Mouse (Mus musculus): ENCODE results near the gene Nfix.
A peak's percentile ranks its signal among the peaks of the same experiment; 100 is the strongest.

Nfix gene

DNA sequence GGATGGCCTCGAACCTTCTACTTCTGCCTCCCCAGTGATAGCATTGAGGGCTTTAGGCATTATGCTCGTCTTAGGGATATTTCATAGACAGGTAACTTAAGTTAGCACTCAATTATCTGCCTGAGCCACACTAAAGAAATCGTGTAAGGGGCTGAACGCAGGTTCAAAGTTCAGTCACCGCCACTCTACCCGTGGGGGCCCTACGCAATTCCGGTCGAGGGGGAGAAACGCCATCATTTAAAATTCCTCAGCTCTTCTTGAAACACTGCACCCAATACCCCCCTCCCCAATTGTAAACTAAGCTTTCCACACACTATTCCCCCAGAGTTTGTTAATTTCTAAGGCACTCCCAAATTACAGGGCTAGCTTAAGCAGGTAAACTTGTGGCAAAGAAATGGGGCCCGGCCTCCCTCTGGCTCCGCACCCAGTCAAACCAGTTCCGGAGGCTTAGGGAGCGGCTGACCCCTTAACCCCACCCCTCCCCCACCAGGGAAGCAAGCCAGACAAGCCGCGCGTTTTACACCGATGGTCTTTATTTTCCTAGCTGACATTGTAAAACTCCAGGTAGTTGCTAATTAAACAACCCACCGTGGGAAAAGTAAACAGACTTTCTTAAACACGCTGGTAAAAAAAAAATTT lies 139.2 kb downstream of the Nfix start:
- DNase-seq, result peak; percentile 36

DNA sequence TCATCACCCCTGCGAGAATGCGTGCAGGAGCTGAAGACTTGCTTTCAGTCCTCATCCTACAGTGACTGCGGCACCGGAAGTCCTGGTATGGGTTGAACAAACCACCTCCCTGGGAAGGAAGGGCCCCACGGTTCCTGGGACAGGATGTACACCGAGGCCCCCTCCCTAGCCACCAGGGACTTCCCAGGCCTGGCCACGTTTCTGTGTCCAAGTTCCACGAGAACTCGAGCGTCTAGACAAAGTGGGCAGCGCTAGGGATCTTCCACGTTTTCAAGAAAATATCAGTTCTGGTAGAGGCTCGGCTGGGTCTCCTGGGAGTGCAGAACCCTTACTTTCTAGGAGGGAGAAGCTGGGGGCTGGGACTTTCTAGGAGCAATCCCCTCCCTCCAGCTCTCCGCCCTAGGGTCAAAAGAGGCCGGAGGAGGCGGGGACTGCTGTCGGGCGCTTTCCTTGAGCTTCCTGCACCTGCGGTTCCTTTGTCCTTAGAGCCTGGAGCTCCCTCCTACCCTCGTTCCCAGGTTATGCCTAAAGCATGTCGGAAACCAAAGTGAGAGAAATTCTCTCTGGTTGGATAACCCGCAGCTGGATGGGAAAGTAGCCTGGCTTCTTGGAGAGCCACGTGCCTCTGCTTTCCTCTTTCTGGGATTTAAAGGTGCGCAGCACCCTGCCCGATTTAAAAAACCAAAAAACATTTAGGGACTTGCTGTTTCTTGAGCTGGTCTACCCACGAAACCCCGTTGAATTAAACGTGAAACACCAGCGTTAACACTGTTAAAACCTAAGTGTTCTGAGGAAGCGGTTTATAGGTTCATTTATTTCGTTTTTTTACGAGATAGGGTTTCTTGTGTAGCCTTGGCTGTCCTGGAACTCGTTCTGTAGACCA lies 140.0 kb downstream of the Nfix start:
- DNase-seq, result no peak

DNA sequence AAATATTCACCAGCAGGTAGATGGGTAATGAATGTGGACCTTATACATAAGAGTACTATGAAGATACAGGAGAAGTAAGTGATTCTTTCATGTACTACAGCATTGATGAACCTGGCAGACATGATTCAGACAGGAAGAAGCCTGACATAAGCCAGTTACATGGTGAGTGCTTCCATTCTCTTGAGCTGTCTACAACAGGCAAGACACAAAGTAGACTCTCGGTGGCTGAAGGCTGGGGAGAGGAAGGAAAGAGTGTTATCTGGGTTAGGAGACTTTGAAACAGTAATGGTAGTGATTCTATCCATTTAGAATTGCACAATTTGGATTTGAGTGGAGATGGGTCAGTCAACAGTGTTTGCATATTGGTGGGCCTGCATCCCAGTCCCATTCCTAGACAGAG lies 141.2 kb downstream of the Nfix start:
- no peak for DNase-seq

DNA sequence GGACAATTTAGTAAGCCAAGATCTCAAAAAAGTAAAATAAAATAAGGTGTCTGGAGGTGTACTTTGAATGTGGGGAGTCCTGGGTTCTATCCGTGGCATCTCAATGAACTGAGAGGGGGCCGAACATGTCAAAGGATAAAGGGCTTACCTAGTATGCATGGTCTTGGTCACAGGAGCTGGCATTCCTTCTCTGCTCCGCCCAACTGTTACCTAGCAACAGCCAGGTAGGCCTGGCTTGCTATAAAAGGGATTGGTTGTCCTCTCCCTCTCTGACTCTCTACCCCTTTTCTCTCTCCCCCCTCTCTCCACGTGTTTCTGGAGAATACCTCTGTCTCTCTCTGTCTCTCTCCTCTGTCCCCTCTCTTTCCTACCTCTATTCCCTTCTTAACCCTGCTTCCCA lies 142.5 kb downstream of the Nfix start:
- DNase-seq, result no peak

DNA sequence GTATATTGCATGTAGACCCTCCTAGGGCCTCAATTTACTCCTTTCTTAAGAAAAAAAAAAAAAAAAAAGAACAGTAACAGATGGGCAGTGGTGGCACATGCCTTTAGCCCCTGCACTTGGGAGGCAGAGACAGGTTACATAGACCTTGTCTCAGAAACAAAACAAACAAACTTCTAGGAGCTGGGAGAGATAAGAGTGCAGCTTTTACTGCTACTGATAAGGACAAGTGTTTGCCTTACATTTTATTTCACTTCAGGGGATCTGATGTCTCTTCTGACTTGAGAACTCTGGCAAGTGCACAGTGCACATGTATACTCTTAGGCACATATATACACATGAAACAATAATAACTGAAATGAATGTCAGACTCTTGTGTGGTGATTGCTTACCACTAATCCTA lies 142.9 kb downstream of the Nfix start:
- DNase-seq, result no peak

DNA sequence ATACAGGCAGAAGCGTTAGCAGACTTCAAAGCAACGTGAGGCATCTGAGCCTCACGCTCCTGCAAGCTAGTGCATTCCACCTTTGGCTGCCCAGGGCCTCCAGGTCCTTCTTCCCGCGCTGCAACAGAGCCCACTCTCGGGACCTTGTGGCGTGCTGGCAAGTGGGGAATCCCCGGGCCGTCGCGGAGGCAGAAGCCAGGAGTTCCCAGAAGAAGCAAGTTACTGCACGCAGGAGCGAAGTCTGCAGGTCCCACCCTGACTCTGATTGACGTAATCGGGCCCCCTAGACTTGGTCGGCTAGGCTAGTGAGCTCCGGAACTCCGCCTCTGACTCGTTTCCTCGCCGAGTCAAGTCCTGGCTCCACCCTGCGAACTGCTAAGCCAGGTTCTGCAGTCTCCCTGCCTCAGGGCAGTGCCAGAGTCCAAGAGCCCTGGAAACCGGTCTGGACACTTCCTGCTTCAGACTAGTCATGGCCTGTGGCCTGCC lies 143.5 kb downstream of the Nfix start:
- DNase-seq, result no peak

DNA sequence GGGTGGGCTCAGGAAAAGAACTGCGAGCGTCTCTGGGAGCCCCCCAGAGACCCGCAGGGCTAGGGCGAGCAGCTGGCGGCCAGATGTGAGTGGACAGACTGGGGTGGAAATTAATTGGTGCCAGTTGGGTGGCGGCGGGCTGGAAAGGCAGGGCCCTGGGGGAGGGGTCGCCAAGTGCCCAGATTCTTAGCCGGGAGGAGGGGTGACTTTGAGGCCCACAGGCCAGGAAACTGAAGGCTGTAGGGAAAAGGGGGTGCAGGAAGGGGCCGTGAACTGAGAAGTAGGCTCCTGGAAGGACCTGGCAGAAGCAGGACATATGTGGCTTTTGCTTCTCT lies 144.0 kb downstream of the Nfix start:
- no peak for DNase-seq

DNA sequence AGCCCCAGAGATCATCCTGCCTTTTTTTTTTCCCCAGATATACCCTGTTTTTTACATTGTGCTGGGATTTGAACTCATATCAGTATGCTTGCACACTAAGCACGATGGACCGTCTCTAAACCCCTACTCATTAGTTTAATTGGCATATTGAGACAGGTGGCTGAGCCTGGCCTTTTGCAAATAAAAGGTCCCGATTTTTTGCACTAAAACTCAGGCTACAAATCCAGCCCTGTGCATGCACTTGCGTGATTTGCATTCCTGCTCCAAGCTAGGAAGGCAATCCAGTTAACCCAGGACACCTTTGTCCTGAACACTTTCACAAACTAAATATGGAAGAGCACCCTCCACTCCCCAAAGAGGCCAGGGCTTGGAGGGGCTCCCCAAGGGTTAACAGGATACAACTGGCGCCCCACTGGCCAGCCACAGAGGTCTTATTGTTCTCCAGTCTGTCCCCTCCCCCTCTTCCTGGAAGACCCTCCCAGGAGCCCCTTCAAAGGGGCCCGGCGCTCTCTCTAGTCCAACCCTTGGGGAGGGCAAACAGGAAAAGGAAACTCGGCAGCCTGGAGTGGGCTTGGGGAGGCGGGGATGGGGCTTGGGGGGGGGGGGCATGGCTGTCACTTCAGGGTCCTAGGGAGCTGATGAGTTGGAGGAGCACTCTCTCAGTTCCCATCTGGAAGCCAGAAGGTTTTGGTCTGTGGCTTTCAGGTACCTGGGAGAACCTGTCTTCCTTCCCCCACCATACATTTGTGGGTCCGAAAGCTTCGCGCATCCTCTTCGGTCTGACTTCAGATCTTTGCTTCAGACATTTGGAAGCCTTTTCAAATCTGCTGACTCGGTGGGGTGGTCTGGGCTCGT lies 144.6 kb downstream of the Nfix start:
- no peak for DNase-seq

DNA sequence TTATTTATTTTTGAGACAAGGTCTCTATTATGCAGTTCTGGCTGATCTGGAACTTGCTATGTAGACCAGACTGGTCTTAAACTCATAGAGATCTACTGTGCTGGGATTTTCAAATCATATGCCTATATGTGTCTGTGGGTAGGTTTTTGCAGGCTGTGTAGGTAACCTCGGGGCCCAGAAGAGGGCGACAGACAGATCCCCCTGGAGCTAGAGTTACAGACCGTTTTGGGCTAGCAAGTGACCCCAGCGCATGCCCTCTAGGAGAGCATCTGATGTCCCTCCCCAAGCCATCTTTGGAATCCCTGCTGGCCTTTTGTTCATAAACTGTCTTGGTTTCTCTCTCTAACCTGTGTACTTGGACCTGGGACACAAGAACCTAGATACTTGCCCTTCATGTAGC lies 145.5 kb downstream of the Nfix start:
- no peak for DNase-seq

DNA sequence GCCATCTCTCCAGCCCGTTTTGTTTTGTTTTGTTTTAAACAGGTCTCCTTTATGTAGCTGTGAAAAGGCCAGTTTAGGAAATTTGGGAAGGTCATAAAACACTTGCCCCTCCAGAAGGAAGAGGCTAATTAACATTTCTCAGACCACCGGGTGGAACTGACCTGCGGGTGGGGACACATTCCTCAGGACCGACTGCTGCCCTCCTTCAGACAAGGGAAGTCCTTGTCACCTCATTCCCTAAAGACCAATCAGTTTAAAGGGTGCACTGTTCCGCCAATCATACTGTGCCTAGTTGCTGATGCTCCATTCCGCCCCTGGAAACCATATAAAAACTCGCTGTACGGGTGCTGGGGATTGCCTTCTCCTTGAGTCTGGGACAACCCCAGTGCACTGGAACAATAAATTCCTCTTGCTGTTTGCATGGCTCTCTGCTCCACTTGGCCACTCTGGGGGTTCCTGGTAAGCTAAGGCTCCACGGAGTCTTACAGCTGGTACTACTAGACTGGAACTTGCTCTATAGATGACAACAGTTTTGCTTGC lies 147.0 kb downstream of the Nfix start:
- no peak for DNase-seq

DNA sequence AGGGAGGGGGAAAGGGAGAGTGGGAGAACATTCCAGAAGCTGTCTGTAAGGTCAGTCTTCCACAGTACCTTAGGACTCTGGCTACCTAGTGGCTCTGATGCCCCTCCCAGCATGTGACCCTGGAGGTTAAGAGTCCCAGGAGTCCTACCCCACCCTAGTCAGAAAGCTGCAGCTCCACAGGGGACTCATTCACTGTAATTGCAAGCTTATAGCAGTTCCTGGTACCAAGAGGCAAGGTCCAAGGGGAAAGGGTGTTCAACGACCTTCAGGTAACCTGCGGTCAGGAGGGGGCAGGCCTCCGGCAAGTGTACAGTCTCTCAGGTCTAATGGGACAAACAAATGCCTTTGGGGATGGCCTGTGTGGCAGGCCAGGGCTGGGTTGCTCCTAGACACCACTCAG lies 149.9 kb downstream of the Nfix start:
- no peak for DNase-seq

Measured in right cerebral cortex, postnatal 14 days (tissue).